Mouse (Mus musculus) spleen, adult 10 weeks (tissue): Measurements from ENCODE around the gene Pnldc1. TPM values are rescaled to one million over a fixed set of nuclear protein-coding genes. Genes with fewer than 3 reads are reported as not detected.

Experiments used
- polyA plus RNA-seq: library from polyadenylated mRNA; stranded (reverse); fragments of 350-450 nt; fragmentation: Illumina TruSeq; extraction: RNeasy Lipid Tissue Mini Kit (QIAGEN cat#74804); gene quantifications from one replicate; pipeline ENCODE4 v1.2.3, GENCODE M21; 2015; ENCODE audit warnings: low replicate concordance; ENCODE audit not compliant: insufficient read depth

Gene Pnldc1
- 0.44 TPM for polyA plus RNA-seq

GRCm38 (mm10) chr17:12909361-12910280, at the start of gene Pnldc1:
Gene Pnldc1 (minus strand): TSS chr17:12910230.

GRCm38 (mm10) chr17:12940151-12940805, 30.2 kb upstream of the Pnldc1 start, which contains the start of gene Acat3:
Gene Acat3 (minus strand): TSS chr17:12940600.

GRCm38 (mm10) chr17:12915881-12916583, 6.0 kb upstream of the Pnldc1 start, which contains the start of gene Mrpl18:
Gene Mrpl18 (minus strand): TSS chr17:12916345.

GRCm38 (mm10) chr17:12915488-12915880, 5.5 kb upstream of the Pnldc1 start, which contains the start of gene Tcp1:
Gene Tcp1 (plus strand): TSS chr17:12915701.

GRCm38 (mm10) chr17:12875734-12876133, 34.3 kb downstream of the Pnldc1 start, which contains the start of gene Mrgprh:
Gene Mrgprh (plus strand): TSS chr17:12876034.

GRCm38 (mm10) chr17:12868043-12868442, 42.0 kb downstream of the Pnldc1 start, which contains the start of gene Mas1:
Gene Mas1 (minus strand): TSS chr17:12868143.

Other genes starting within 250 kb of the Pnldc1 start
- gene Slc22a1, start 234.4 kb downstream of the Pnldc1 start, polyA plus RNA-seq: not detected
- gene Igf2r, start 140.6 kb downstream of the Pnldc1 start, polyA plus RNA-seq: 12.9 TPM
- gene Mas1, start 42.1 kb downstream of the Pnldc1 start, polyA plus RNA-seq: not detected
- not detected for gene Mrgprh, start 34.2 kb downstream of the Pnldc1 start, polyA plus RNA-seq
- 346 TPM for gene Tcp1, start 5.5 kb upstream of the Pnldc1 start, polyA plus RNA-seq
- gene Mrpl18, start 6.1 kb upstream of the Pnldc1 start, polyA plus RNA-seq: 52.6 TPM
- gene Acat3, start 30.4 kb upstream of the Pnldc1 start, polyA plus RNA-seq: not detected
- gene Acat2, start 50.5 kb upstream of the Pnldc1 start, polyA plus RNA-seq: 20.4 TPM
- gene Wtap, start 83.9 kb upstream of the Pnldc1 start, polyA plus RNA-seq: 184 TPM
- 43.3 TPM for gene Sod2, start 96.6 kb upstream of the Pnldc1 start, polyA plus RNA-seq
- gene Gpr31b, start 142.1 kb upstream of the Pnldc1 start, polyA plus RNA-seq: not detected
- not detected for gene Tcp10b, start 150.9 kb upstream of the Pnldc1 start, polyA plus RNA-seq
- gene Unc93a, start 221.6 kb upstream of the Pnldc1 start, polyA plus RNA-seq: not detected